Mouse (Mus musculus) ES-Bruce4 (cell line): ENCODE results near the gene Arl15.

Experiments used
- CTCF ChIP-seq: IDR thresholded peaks from one replicate; pipeline ENCODE4 v1.8.1; 2011; ENCODE audit warnings: low read depth, low read length
- EP300 ChIP-seq: IDR thresholded peaks from 2 replicates; pipeline ENCODE4 v1.6.1; 2011; ENCODE audit warnings: low read depth, low read length; ENCODE audit not compliant: insufficient read depth
- POLR2A ChIP-seq: IDR thresholded peaks from one replicate; pipeline ENCODE4 v1.8.1; 2011; ENCODE audit warnings: low read length; ENCODE audit not compliant: insufficient read depth

- TF ChIP-seq CTCF (no peak), EP300 (no peak), POLR2A (no peak)
These were observed 85.5 kb downstream of the Arl15 start for GRCm38 (mm10) chr13:113879651-113880327.
